Mouse (Mus musculus) thymus, postnatal 4 days (tissue): ENCODE measurements around the gene Ccdc92.
A peak's percentile ranks its signal among the peaks of the same experiment; 100 is the strongest.

Experiments used
- DNase-seq: peaks from one replicate; pipeline ENCODE4 v3.0.0; 2021

The Ccdc92 gene

GRCm38 (mm10) chr5:124853079-124853478 lies 9.1 kb downstream of the Ccdc92 start:
- DNase-seq, result no peak

GRCm38 (mm10) chr5:124852294-124852693 lies 9.9 kb downstream of the Ccdc92 start:
- no peak for DNase-seq

- no peak for DNase-seq
These were observed 10.7 kb downstream of the Ccdc92 start for GRCm38 (mm10) chr5:124851572-124851971.

GRCm38 (mm10) chr5:124848994-124849393 lies 13.2 kb downstream of the Ccdc92 start:
- no peak for DNase-seq

- DNase-seq, result no peak
These were observed 15.2 kb downstream of the Ccdc92 start for GRCm38 (mm10) chr5:124847014-124847413.

GRCm38 (mm10) chr5:124844929-124845328 lies 17.3 kb downstream of the Ccdc92 start:
- no peak for DNase-seq

GRCm38 (mm10) chr5:124843386-124843785 lies 18.8 kb downstream of the Ccdc92 start:
- DNase-seq, result no peak

- no peak for DNase-seq
These were observed 21.6 kb downstream of the Ccdc92 start for GRCm38 (mm10) chr5:124840669-124841068.

GRCm38 (mm10) chr5:124840202-124840601 lies 22.0 kb downstream of the Ccdc92 start:
- no peak for DNase-seq

- DNase-seq, result no peak
These were observed 25.6 kb downstream of the Ccdc92 start for GRCm38 (mm10) chr5:124836621-124837020.

GRCm38 (mm10) chr5:124836075-124836474 lies 26.1 kb downstream of the Ccdc92 start:
- DNase-seq, result no peak

GRCm38 (mm10) chr5:124835218-124835617 lies 27.0 kb downstream of the Ccdc92 start:
- no peak for DNase-seq

GRCm38 (mm10) chr5:124830331-124830730 lies 31.9 kb downstream of the Ccdc92 start:
- no peak for DNase-seq

GRCm38 (mm10) chr5:124822128-124822894 lies 39.9 kb downstream of the Ccdc92 start:
- DNase-seq, result no peak

GRCm38 (mm10) chr5:124817050-124817449 lies 45.2 kb downstream of the Ccdc92 start:
- no peak for DNase-seq

- no peak for DNase-seq
These were observed 47.4 kb downstream of the Ccdc92 start for GRCm38 (mm10) chr5:124814797-124815196.

GRCm38 (mm10) chr5:124812466-124812865 lies 49.8 kb downstream of the Ccdc92 start:
- no peak for DNase-seq

GRCm38 (mm10) chr5:124809708-124810366 lies 52.4 kb downstream of the Ccdc92 start:
- no peak for DNase-seq

- DNase-seq, result no peak
These were observed 70.1 kb downstream of the Ccdc92 start for GRCm38 (mm10) chr5:124792112-124792511.

- DNase-seq, result peak; percentile 40
These were observed 76.6 kb downstream of the Ccdc92 start for GRCm38 (mm10) chr5:124785650-124786049.
